Mouse (Mus musculus) heart, embryonic 12.5 days (tissue): ENCODE measurements around the gene Aspg. TPM values are rescaled to one million over a fixed set of nuclear protein-coding genes. Genes with fewer than 3 reads are reported as not detected.
A peak's percentile ranks its signal among the peaks of the same experiment; 100 is the strongest.

ENCODE experiments used
- ATAC-seq: fragments of 200-750 bp; cut with Nextera tagmentation; 2 replicates; pipeline ENCODE4 v1.8.0; 2017; ENCODE audit warnings: moderate TSS enrichment, moderate library complexity; ENCODE audit not compliant: insufficient number of reproducible peaks, low FRiP score
- H3K27ac ChIP-seq: fragments of 300-500 bp; sonication (generic); 2 replicates; pipeline ENCODE4 v1.5.1; 2016; ENCODE audit warnings: mild to moderate bottlenecking, moderate library complexity; ENCODE audit not compliant: poor library complexity, severe bottlenecking
- H3K27me3 ChIP-seq: fragments of 300-500 bp; sonication (generic); replicated peaks from 2 replicates; pipeline ENCODE4 v1.6.1; 2016; ENCODE audit warnings: mild to moderate bottlenecking, moderate library complexity
- H3K36me3 ChIP-seq: fragments of 300-500 bp; sonication (generic); 2 replicates; pipeline ENCODE4 v1.6.1; 2016; ENCODE audit warnings: mild to moderate bottlenecking, moderate library complexity
- H3K4me1 ChIP-seq: fragments of 300-500 bp; sonication (generic); replicated peaks from 2 replicates; pipeline ENCODE4 v1.6.1; 2016; ENCODE audit warnings: mild to moderate bottlenecking
- H3K4me2 ChIP-seq: fragments of 300-500 bp; sonication (generic); 2 replicates; pipeline ENCODE4 v1.6.1; 2016; ENCODE audit warnings: mild to moderate bottlenecking, moderate library complexity
- H3K4me3 ChIP-seq: fragments of 300-500 bp; sonication (generic); 2 replicates; pipeline ENCODE4 v1.5.1; 2016; ENCODE audit warnings: mild to moderate bottlenecking
- H3K9ac ChIP-seq: fragments of 300-500 bp; sonication (generic); 2 replicates; pipeline ENCODE4 v1.6.1; 2016; ENCODE audit warnings: mild to moderate bottlenecking, moderate library complexity
- H3K9me3 ChIP-seq: fragments of 300-500 bp; sonication (generic); replicated peaks from 2 replicates; pipeline ENCODE4 v1.6.1; 2016; ENCODE audit warnings: mild to moderate bottlenecking, moderate library complexity
- WGBS: fragments of 180-500 bp; shearing (Covaris S2); methylation state at CpG from one replicate; pipeline ENCODE4 v1.1.7; 2016; 5-methylcytosine and 5-hydroxymethylcytosine counted together
- polyA plus RNA-seq: library from polyadenylated mRNA; unstranded; fragments of >200 nt; fragmentation: Nextera tagmentation; extraction: Ambion mirVana; gene quantifications from 2 replicates; pipeline ENCODE4 v1.2.1, GENCODE M21; 2016

Aspg gene
- 0.45 and 2.2 TPM in 2 replicates for polyA plus RNA-seq

DNA sequence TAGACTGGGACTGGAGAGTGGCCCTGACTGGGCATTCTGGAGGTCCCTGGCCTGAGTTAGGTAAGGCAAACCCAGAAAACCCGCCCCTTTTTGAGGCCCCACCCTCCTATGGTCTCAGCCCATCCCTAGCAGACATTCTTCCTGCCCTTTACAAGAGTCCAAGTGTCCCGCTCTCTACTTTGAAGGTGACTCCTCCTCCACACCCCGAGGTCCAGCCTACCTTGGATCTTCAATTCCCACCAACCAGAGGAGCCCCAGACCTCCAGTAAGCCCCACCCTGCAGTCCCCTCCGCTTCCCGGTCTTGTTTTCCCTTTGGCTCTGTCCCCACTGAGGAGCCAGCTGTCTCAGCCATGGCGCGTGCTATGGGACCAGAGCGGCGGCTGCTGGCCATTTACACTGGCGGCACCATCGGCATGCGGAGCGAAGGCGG, at the start of gene Aspg:
TSS of gene Aspg (plus strand) at position 139 of the 431 bp plus-strand sequence.
- Histone ChIP-seq H3K9me3 (no peaks in the 10 kb centered on the region), H3K9ac (peak within 1 kb of the TSS; percentile 21), H3K4me1 (peaks cover 9% of the 10 kb centered on the region), H3K36me3 (no peaks in the 10 kb centered on the region), H3K27me3 (peaks cover 60% of the 10 kb centered on the region), H3K27ac (no peak within 1 kb of the TSS), H3K4me3 (peak within 1 kb of the TSS; percentile 28), H3K4me2 (peak within 1 kb of the TSS; percentile 65)
- WGBS, result 2% methylated on average over 14 of the region's 14 CpGs
- peak; percentile 73 for ATAC-seq

DNA sequence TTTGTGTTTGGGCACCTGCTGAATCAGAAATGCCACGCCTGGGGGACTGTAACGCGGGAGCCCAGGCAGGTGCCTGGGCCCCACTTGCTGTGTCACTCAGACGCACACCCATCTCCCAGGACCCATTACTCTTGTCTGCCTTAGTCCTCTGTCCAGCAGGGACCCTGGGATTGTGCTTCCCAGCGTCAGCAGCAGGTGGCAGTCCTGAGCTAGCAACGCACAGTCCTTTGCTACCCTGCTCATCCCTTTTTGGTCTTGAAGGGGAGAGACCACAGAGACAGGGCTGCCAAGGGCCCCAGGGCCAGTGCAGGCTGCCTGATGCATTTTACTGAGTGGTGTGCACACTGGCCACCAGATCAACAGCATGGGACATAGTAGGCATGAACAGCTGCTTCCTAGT, 28.8 kb upstream of the Aspg start:
- Histone ChIP-seq H3K27ac (no peak overlapping the region), H3K36me3 (no peaks in the 10 kb centered on the region), H3K9ac (no peak overlapping the region), H3K27me3 (0 out of 2 replicates have a peak, but pooled peaks cover 17% of the 10 kb centered on the region), H3K9me3 (no peaks in the 10 kb centered on the region), H3K4me2 (no peak overlapping the region), H3K4me1 (no peaks in the 10 kb centered on the region), H3K4me3 (no peak overlapping the region)
- ATAC-seq, result no peak
- 10% methylated on average over 6 of the region's 6 CpGs for WGBS

GRCm38 (mm10) chr12:112079911-112080310, 26.6 kb upstream of the Aspg start:
- Histone ChIP-seq H3K27me3 (0 out of 2 replicates have a peak, but pooled peaks cover 20% of the 10 kb centered on the region), H3K9ac (no peak overlapping the region), H3K4me3 (no peak overlapping the region), H3K4me2 (no peak overlapping the region), H3K27ac (no peak overlapping the region), H3K36me3 (no peaks in the 10 kb centered on the region), H3K4me1 (no peaks in the 10 kb centered on the region), H3K9me3 (no peaks in the 10 kb centered on the region)
- 60% methylated on average over 8 of the region's 8 CpGs for WGBS
- no peak for ATAC-seq

- Histone ChIP-seq H3K36me3 (no peaks in the 10 kb centered on the region), H3K9me3 (no peaks in the 10 kb centered on the region), H3K9ac (no peak overlapping the region), H3K27ac (no peak overlapping the region), H3K27me3 (0 out of 2 replicates have a peak, but pooled peaks cover 25% of the 10 kb centered on the region), H3K4me1 (no peaks in the 10 kb centered on the region), H3K4me3 (no peak overlapping the region), H3K4me2 (no peak overlapping the region)
- ATAC-seq, result no peak
- WGBS, result 77% methylated on average over 4 of the region's 4 CpGs
These were observed 25.6 kb upstream of the Aspg start for GRCm38 (mm10) chr12:112080911-112081310.

- ATAC-seq, result no peak
- Histone ChIP-seq H3K4me1 (peaks cover 1% of the 10 kb centered on the region; the same call in 1 of the 2 replicates), H3K9me3 (no peaks in the 10 kb centered on the region), H3K9ac (no peak overlapping the region), H3K36me3 (no peaks in the 10 kb centered on the region), H3K27me3 (0 out of 2 replicates have a peak, but pooled peaks cover 28% of the 10 kb centered on the region), H3K4me2 (no peak overlapping the region), H3K27ac (no peak overlapping the region), H3K4me3 (no peak overlapping the region)
- 30% methylated on average over 1 of the region's 1 CpGs for WGBS
These were observed 24.2 kb upstream of the Aspg start for GRCm38 (mm10) chr12:112082241-112082640.

GRCm38 (mm10) chr12:112086250-112086649, 20.2 kb upstream of the Aspg start:
- 86% methylated on average over 3 of the region's 3 CpGs for WGBS
- H3K27me3 ChIP-seq, result peaks cover 21% of the 10 kb centered on the region; the same call in 1 of the 2 replicates
- H3K27ac ChIP-seq, result no peak overlapping the region
- H3K9me3 ChIP-seq, result no peaks in the 10 kb centered on the region
- ATAC-seq, result no peak
- H3K4me3 ChIP-seq, result no peak overlapping the region
- H3K4me2 ChIP-seq, result no peak overlapping the region
- no peak overlapping the region for H3K9ac ChIP-seq
- peaks cover 9% of the 10 kb centered on the region; the same call in 1 of the 2 replicates for H3K4me1 ChIP-seq
- H3K36me3 ChIP-seq, result no peaks in the 10 kb centered on the region

GRCm38 (mm10) chr12:112086726-112087125, 19.8 kb upstream of the Aspg start:
- no peak overlapping the region for H3K9ac ChIP-seq
- no peak overlapping the region for H3K4me2 ChIP-seq
- no peak overlapping the region for H3K4me3 ChIP-seq
- H3K4me1 ChIP-seq, result peaks cover 9% of the 10 kb centered on the region; the same call in 1 of the 2 replicates
- H3K9me3 ChIP-seq, result no peaks in the 10 kb centered on the region
- no peaks in the 10 kb centered on the region for H3K36me3 ChIP-seq
- WGBS, result 65% methylated on average over 6 of the region's 6 CpGs
- H3K27me3 ChIP-seq, result peaks cover 25% of the 10 kb centered on the region
- 0 out of 2 replicates have a peak, but pooled peaks have one; percentile 45 for ATAC-seq
- H3K27ac ChIP-seq, result no peak overlapping the region

DNA sequence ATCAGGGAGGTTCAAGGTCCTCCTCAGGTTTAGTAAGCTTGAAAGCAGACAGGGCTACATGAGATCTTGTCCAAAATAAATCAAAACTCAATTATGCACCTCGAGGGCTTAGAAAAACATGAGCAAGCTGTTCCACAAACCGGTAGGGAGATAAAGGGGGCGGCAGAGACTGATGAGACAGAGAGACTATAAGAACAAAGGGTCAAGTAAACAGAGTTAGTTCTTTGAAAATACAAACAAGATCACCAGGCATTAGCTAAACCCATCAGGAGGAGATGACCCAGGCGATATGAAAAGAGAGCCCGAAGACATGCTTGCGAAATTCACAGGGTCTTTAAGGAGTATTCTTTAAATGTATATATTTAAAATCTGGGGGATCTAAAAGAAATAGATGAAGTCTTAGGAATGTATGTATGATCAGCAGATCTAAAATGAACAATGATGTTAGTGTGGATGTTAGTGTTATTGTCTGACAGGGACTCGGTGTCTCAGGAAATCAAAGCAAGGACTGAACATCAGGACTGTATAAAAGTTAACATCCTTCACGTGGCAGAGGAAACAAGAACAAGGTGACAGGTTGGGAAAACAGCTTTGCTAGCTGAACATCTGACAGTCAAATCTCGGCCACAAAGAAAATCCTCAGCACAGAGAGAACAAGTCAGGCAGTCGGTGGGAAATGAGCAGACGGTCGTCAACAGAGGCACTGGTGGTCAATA, 17.7 kb upstream of the Aspg start:
- Histone ChIP-seq H3K4me2 (no peak overlapping the region), H3K27ac (no peak overlapping the region), H3K9me3 (no peaks in the 10 kb centered on the region), H3K27me3 (peaks cover 27% of the 10 kb centered on the region), H3K4me3 (no peak overlapping the region), H3K4me1 (peaks cover 9% of the 10 kb centered on the region; the same call in 1 of the 2 replicates), H3K36me3 (no peaks in the 10 kb centered on the region), H3K9ac (no peak overlapping the region)
- no peak for ATAC-seq
- 55% methylated on average over 12 of the region's 12 CpGs for WGBS

- H3K4me2 ChIP-seq, result peak overlapping the region; percentile 21; the same call in 1 of the 2 replicates
These were observed 15.4 kb upstream of the Aspg start for GRCm38 (mm10) chr12:112091054-112091453.

GRCm38 (mm10) chr12:112094261-112094880, 12.1 kb upstream of the Aspg start:
- H3K9ac ChIP-seq, result no peak overlapping the region
- H3K36me3 ChIP-seq, result no peaks in the 10 kb centered on the region
- 0 out of 2 replicates have a peak, but pooled peaks cover 3% of the 10 kb centered on the region for H3K4me1 ChIP-seq
- H3K4me2 ChIP-seq, result no peak overlapping the region
- WGBS, result 66% methylated on average over 8 of the region's 8 CpGs
- no peak for ATAC-seq
- H3K27ac ChIP-seq, result no peak overlapping the region
- H3K9me3 ChIP-seq, result no peaks in the 10 kb centered on the region
- peaks cover 15% of the 10 kb centered on the region for H3K27me3 ChIP-seq
- H3K4me3 ChIP-seq, result no peak overlapping the region

More at GRCm38 (mm10) chr12:112091054-112091453, 15.4 kb upstream of the Aspg start:
- Histone ChIP-seq H3K9me3 (no peaks in the 10 kb centered on the region), H3K27ac (no peak overlapping the region), H3K4me3 (no peak overlapping the region), H3K27me3 (peaks cover 18% of the 10 kb centered on the region), H3K9ac (no peak overlapping the region), H3K4me1 (peaks cover 9% of the 10 kb centered on the region; the same call in 1 of the 2 replicates), H3K36me3 (no peaks in the 10 kb centered on the region)
- 12% methylated on average over 12 of the region's 12 CpGs for WGBS
- ATAC-seq, result no peak

DNA sequence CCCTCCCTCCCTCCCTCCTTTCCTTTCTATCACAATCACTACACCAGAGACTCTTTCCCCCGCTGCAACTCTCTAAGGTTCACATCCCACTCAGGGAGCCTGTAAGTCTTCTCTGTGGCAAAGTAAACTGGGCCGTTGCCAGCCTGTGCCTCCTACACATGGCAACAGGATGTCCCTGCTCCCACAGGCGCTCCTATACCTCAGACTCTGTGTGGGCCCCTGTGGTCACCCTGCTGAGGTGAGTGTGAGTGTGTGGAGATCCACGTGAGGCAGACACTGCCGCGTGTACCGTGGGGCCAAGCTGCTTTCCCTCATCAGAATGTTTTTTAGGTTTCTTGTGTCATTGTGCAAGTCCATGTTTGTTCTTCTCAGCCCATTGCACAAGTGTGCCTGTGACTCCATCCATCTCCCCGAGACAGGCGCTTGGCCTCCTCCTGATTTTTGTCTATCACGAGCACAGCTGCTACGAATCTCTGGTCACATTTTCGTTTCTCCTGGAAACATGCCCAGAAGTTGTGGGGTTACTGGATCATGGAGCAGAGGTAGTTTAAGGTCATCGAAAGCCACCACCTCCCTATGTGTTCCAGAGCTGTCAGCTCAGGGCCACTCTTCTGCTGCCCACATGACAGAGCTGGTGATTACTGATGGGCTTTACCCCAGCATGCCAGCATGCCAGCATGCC, 10.3 kb upstream of the Aspg start:
- peaks cover 9% of the 10 kb centered on the region; the same call in 1 of the 2 replicates for H3K27me3 ChIP-seq
- 63% methylated on average over 13 of the region's 13 CpGs for WGBS
- H3K27ac ChIP-seq, result no peak overlapping the region
- 0 out of 2 replicates have a peak, but pooled peaks have one; percentile 9 for ATAC-seq
- no peak overlapping the region for H3K4me2 ChIP-seq
- H3K36me3 ChIP-seq, result no peaks in the 10 kb centered on the region
- H3K9me3 ChIP-seq, result no peaks in the 10 kb centered on the region
- H3K4me1 ChIP-seq, result no peaks in the 10 kb centered on the region
- no peak overlapping the region for H3K4me3 ChIP-seq
- no peak overlapping the region for H3K9ac ChIP-seq
